Mouse (Mus musculus) forebrain, embryonic 15.5 days (tissue): ENCODE data around the gene Ube2b. TPM values are rescaled to one million over a fixed set of nuclear protein-coding genes. Genes with fewer than 3 reads are reported as not detected.

ENCODE experiments used
- ATAC-seq: fragments of 200-750 bp; cut with Nextera tagmentation; replicated peaks from 2 replicates; pipeline ENCODE4 v1.8.0; 2017; ENCODE audit warnings: mild to moderate bottlenecking, moderate TSS enrichment, moderate library complexity
- H3K27ac ChIP-seq: fragments of 300-500 bp; sonication (generic); replicated peaks from 2 replicates; pipeline ENCODE4 v1.5.1; 2015; ENCODE audit warnings: mild to moderate bottlenecking, inconsistent platforms
- H3K27me3 ChIP-seq: fragments of 300-500 bp; sonication (generic); 2 replicates; pipeline ENCODE4 v1.6.1; 2015; ENCODE audit warnings: inconsistent platforms
- H3K36me3 ChIP-seq: fragments of 300-500 bp; sonication (generic); 2 replicates; pipeline ENCODE4 v1.6.1; 2015; ENCODE audit warnings: mild to moderate bottlenecking, inconsistent platforms
- H3K4me1 ChIP-seq: fragments of 300-500 bp; sonication (generic); 2 replicates; pipeline ENCODE4 v1.6.1; 2015; ENCODE audit warnings: inconsistent platforms
- H3K4me2 ChIP-seq: fragments of 300-500 bp; sonication (generic); replicated peaks from 2 replicates; pipeline ENCODE4 v1.6.1; 2015; ENCODE audit warnings: mild to moderate bottlenecking, inconsistent platforms
- H3K4me3 ChIP-seq: fragments of 300-500 bp; sonication (generic); 2 replicates; pipeline ENCODE4 v1.5.1; 2015; ENCODE audit warnings: mild to moderate bottlenecking, inconsistent platforms
- H3K9ac ChIP-seq: fragments of 300-500 bp; sonication (generic); replicated peaks from 2 replicates; pipeline ENCODE4 v1.6.1; 2015; ENCODE audit warnings: mild to moderate bottlenecking, inconsistent platforms
- H3K9me3 ChIP-seq: fragments of 300-500 bp; sonication (generic); 2 replicates; pipeline ENCODE4 v1.6.1; 2016; ENCODE audit warnings: inconsistent platforms
- WGBS: fragments of 180-500 bp; shearing (Covaris S2); methylation state at CpG from one replicate; pipeline ENCODE4 v1.1.7; 2015; ENCODE audit warnings: mixed read lengths; 5-methylcytosine and 5-hydroxymethylcytosine counted together
- polyA plus RNA-seq: library from polyadenylated mRNA; unstranded; fragments of >200 nt; fragmentation: Nextera tagmentation; extraction: Ambion mirVana; gene quantifications from 2 replicates; pipeline ENCODE4 v1.2.1, GENCODE M21; 2015

Ube2b gene
- polyA plus RNA-seq, 1 experiment from 2014 or later: 289 TPM

GRCm38 (mm10) chr11:51962277-51962676 is 38.3 kb downstream of the Ube2b start:
- H3K4me2 ChIP-seq: no peak overlapping the region
- no peaks in the 10 kb centered on the region for H3K36me3 ChIP-seq
- H3K9me3 ChIP-seq: no peaks in the 10 kb centered on the region
- H3K27me3 ChIP-seq: no peaks in the 10 kb centered on the region
- H3K4me1 ChIP-seq: peaks cover 2% of the 10 kb centered on the region; the same call in 1 of the 2 replicates
- H3K9ac ChIP-seq: no peak overlapping the region
- ATAC-seq: no peak
- no peak overlapping the region for H3K4me3 ChIP-seq
- no peak overlapping the region for H3K27ac ChIP-seq
- 95% methylated on average over 7 of the region's 7 CpGs for WGBS

- H3K27me3 ChIP-seq: no peaks in the 10 kb centered on the region
- H3K27ac ChIP-seq: no peak overlapping the region
- H3K4me2 ChIP-seq: no peak overlapping the region
- no peaks in the 10 kb centered on the region for H3K36me3 ChIP-seq
- H3K9ac ChIP-seq: no peak overlapping the region
- H3K4me1 ChIP-seq: no peaks in the 10 kb centered on the region
- WGBS: 91% methylated on average over 8 of the region's 8 CpGs
- no peak for ATAC-seq
- no peak overlapping the region for H3K4me3 ChIP-seq
- no peaks in the 10 kb centered on the region for H3K9me3 ChIP-seq
Observed at GRCm38 (mm10) chr11:51961761-51962160, 38.8 kb downstream of the Ube2b start.

GRCm38 (mm10) chr11:51960967-51961471 is 39.5 kb downstream of the Ube2b start:
- no peak overlapping the region for H3K27ac ChIP-seq
- no peaks in the 10 kb centered on the region for H3K36me3 ChIP-seq
- no peak overlapping the region for H3K4me2 ChIP-seq
- no peaks in the 10 kb centered on the region for H3K4me1 ChIP-seq
- ATAC-seq: no peak
- no peak overlapping the region for H3K4me3 ChIP-seq
- no peaks in the 10 kb centered on the region for H3K9me3 ChIP-seq
- H3K9ac ChIP-seq: no peak overlapping the region
- no peaks in the 10 kb centered on the region for H3K27me3 ChIP-seq
- 53% methylated on average over 11 of the region's 11 CpGs for WGBS

GRCm38 (mm10) chr11:51960061-51960460 is 40.5 kb downstream of the Ube2b start:
- no peak for ATAC-seq
- Histone ChIP-seq H3K9ac (no peak overlapping the region), H3K9me3 (no peaks in the 10 kb centered on the region), H3K36me3 (no peaks in the 10 kb centered on the region), H3K27ac (no peak overlapping the region), H3K27me3 (no peaks in the 10 kb centered on the region), H3K4me2 (no peak overlapping the region), H3K4me3 (no peak overlapping the region), H3K4me1 (no peaks in the 10 kb centered on the region)
- WGBS: 92% methylated on average over 4 of the region's 4 CpGs

GRCm38 (mm10) chr11:51959511-51959910 is 41.1 kb downstream of the Ube2b start:
- ATAC-seq: no peak
- Histone ChIP-seq H3K4me3 (no peak overlapping the region), H3K36me3 (no peaks in the 10 kb centered on the region), H3K4me2 (no peak overlapping the region), H3K27me3 (no peaks in the 10 kb centered on the region), H3K9me3 (no peaks in the 10 kb centered on the region), H3K9ac (no peak overlapping the region), H3K4me1 (no peaks in the 10 kb centered on the region), H3K27ac (no peak overlapping the region)
- WGBS: 85% methylated on average over 5 of the region's 5 CpGs

GRCm38 (mm10) chr11:51957760-51958159 is 42.8 kb downstream of the Ube2b start:
- Histone ChIP-seq H3K36me3 (no peaks in the 10 kb centered on the region), H3K27me3 (no peaks in the 10 kb centered on the region), H3K9ac (no peak overlapping the region), H3K9me3 (no peaks in the 10 kb centered on the region), H3K4me2 (no peak overlapping the region), H3K27ac (no peak overlapping the region), H3K4me3 (no peak overlapping the region), H3K4me1 (no peaks in the 10 kb centered on the region)
- WGBS: 91% methylated on average over 4 of the region's 4 CpGs
- no peak for ATAC-seq

GRCm38 (mm10) chr11:51956112-51956511 is 44.5 kb downstream of the Ube2b start:
- Histone ChIP-seq H3K9me3 (no peaks in the 10 kb centered on the region), H3K4me1 (no peaks in the 10 kb centered on the region), H3K36me3 (no peaks in the 10 kb centered on the region), H3K27ac (no peak overlapping the region), H3K9ac (no peak overlapping the region), H3K27me3 (no peaks in the 10 kb centered on the region), H3K4me3 (no peak overlapping the region), H3K4me2 (no peak overlapping the region)
- ATAC-seq: no peak
- WGBS: 70% methylated on average over 9 of the region's 9 CpGs

GRCm38 (mm10) chr11:51951861-51952420 is 48.6 kb downstream of the Ube2b start:
- Histone ChIP-seq H3K27me3 (no peaks in the 10 kb centered on the region), H3K4me1 (no peaks in the 10 kb centered on the region), H3K9me3 (no peaks in the 10 kb centered on the region), H3K9ac (no peak overlapping the region), H3K4me2 (no peak overlapping the region), H3K36me3 (no peaks in the 10 kb centered on the region), H3K4me3 (no peak overlapping the region), H3K27ac (no peak overlapping the region)
- no peak for ATAC-seq
- WGBS: 68% methylated on average over 5 of the region's 5 CpGs

GRCm38 (mm10) chr11:51949919-51950318 is 50.6 kb downstream of the Ube2b start:
- Histone ChIP-seq H3K27me3 (no peaks in the 10 kb centered on the region), H3K4me2 (no peak overlapping the region), H3K4me3 (no peak overlapping the region), H3K36me3 (no peaks in the 10 kb centered on the region), H3K27ac (no peak overlapping the region), H3K4me1 (0 out of 2 replicates have a peak, but pooled peaks cover 7% of the 10 kb centered on the region), H3K9ac (no peak overlapping the region), H3K9me3 (no peaks in the 10 kb centered on the region)
- ATAC-seq: no peak
- WGBS: 91% methylated on average over 9 of the region's 9 CpGs

GRCm38 (mm10) chr11:51949155-51949840 is 51.3 kb downstream of the Ube2b start:
- no peak for ATAC-seq
- WGBS: 86% methylated on average over 9 of the region's 9 CpGs
- no peaks in the 10 kb centered on the region for H3K9me3 ChIP-seq
- H3K4me2 ChIP-seq: no peak overlapping the region
- H3K4me1 ChIP-seq: 0 out of 2 replicates have a peak, but pooled peaks cover 7% of the 10 kb centered on the region
- no peaks in the 10 kb centered on the region for H3K36me3 ChIP-seq
- no peaks in the 10 kb centered on the region for H3K27me3 ChIP-seq
- H3K27ac ChIP-seq: no peak overlapping the region
- H3K4me3 ChIP-seq: no peak overlapping the region
- H3K9ac ChIP-seq: no peak overlapping the region

GRCm38 (mm10) chr11:51946144-51946543 is 54.4 kb downstream of the Ube2b start:
- Histone ChIP-seq H3K4me3 (no peak overlapping the region), H3K9ac (no peak overlapping the region), H3K4me1 (peaks cover 19% of the 10 kb centered on the region; the same call in 1 of the 2 replicates), H3K27ac (no peak overlapping the region), H3K9me3 (no peaks in the 10 kb centered on the region), H3K36me3 (no peaks in the 10 kb centered on the region), H3K27me3 (no peaks in the 10 kb centered on the region), H3K4me2 (no peak overlapping the region)
- no peak for ATAC-seq
- WGBS: 72% methylated on average over 6 of the region's 6 CpGs

GRCm38 (mm10) chr11:51945548-51945947 is 55.0 kb downstream of the Ube2b start:
- Histone ChIP-seq H3K9me3 (no peaks in the 10 kb centered on the region), H3K27ac (no peak overlapping the region), H3K4me2 (no peak overlapping the region), H3K4me3 (no peak overlapping the region), H3K9ac (no peak overlapping the region), H3K27me3 (no peaks in the 10 kb centered on the region), H3K4me1 (peaks cover 19% of the 10 kb centered on the region; the same call in 1 of the 2 replicates), H3K36me3 (no peaks in the 10 kb centered on the region)
- no peak; the same call in 1 of the 2 replicates for ATAC-seq
- 47% methylated on average over 8 of the region's 8 CpGs for WGBS
